Mouse (Mus musculus): ENCODE measurements around the gene Cip2a. TPM values are rescaled to one million over a fixed set of nuclear protein-coding genes. Genes with fewer than 3 reads are reported as not detected.

Gene Cip2a
- polyA plus RNA-seq, 1 experiment from 2014 or later = 11.7 TPM

DNA sequence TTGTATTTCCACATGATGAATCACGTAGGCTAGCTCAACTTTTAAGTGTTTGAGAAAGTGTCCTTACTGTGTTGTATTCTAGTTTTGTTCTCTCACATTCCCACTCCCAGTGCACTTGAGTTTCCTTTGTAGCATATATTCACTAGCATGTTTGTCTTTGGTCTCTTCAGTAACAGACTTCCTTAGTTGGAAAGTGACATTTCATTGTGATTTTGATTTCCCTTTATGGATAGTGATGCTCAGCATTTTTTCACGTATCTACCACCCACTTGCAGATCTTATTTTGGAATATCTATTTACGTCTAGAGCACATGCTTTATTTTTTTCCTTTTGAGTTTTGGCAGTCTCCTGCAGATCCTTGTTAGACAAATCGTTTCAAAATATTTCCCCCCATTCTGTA is 43.8 kb downstream of the Cip2a start:
- TF ChIP-seq CTCF (IDR thresholded peaks at IDR 0.05; ENCODE audit: low read depth) = no peak
- H3K9me3 ChIP-seq (replicated peaks; ENCODE audit: low read length) = no peaks in the 10 kb centered on the region
- ATAC-seq (replicated peaks; ENCODE audit: low FRiP score, low read depth) (no peak), DNase-seq (ENCODE audit: low spot score) (no peak)
- no peak overlapping the region for H3K4me3 ChIP-seq (replicated peaks; ENCODE audit: low read depth, low read length)
- H3K4me1 ChIP-seq (replicated peaks; ENCODE audit: insufficient read depth, low read length) = no peaks in the 10 kb centered on the region
- H3K27me3 ChIP-seq (ENCODE audit: insufficient read depth, low read length) = no peaks in the 10 kb centered on the region
- H3K9ac ChIP-seq (ENCODE audit: low read depth, low read length) = no peak overlapping the region
- 82% methylated on average over 4 of the region's 4 CpGs for WGBS
- no peak overlapping the region for H3K27ac ChIP-seq
- H3K36me3 ChIP-seq (ENCODE audit: insufficient read depth, low read length) = no peaks in the 10 kb centered on the region
- no peak overlapping the region for H3K4me2 ChIP-seq (ENCODE audit: low read length)

DNA sequence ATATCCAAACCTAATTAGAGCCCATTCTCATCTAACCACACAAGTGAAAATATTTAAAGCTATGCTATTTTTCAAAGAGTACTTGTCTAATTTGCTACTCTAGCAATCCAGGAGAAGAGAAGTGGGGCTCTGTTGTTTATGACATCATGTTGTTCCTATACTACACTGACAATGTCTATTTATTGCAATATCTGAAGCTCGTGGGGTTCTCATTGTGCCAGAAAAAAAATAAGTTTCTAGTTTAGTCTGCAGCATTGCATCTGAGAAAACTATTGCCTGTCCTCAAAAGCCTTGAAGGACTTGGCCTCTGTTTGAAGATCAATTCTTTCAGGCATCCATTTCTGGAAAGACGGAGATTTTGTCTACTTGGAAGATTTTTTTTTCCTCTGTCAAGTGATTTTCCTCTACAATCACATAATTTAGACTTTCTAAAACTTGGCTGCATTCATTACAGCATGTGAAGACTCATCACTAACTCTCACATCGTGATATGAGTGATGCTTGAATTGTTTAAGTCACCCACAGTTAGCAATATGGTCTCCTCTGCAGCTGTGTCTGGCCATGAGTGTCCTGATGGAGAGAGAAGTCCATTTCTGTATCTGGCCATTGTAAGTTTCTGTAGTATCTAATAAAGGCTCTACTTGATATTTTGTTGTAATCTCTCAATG is 46.7 kb downstream of the Cip2a start:
- no peak overlapping the region for H3K27ac ChIP-seq
- H3K9ac ChIP-seq (ENCODE audit: low read depth, low read length) = no peak overlapping the region
- no peak for DNase-seq (ENCODE audit: low spot score)
- no peak overlapping the region for H3K4me3 ChIP-seq (replicated peaks; ENCODE audit: low read depth, low read length)
- H3K4me1 ChIP-seq (replicated peaks; ENCODE audit: insufficient read depth, low read length) = no peaks in the 10 kb centered on the region
- H3K4me2 ChIP-seq (ENCODE audit: low read length) = no peak overlapping the region
- WGBS = 76% methylated on average over 3 of the region's 3 CpGs
- ATAC-seq (replicated peaks; ENCODE audit: low FRiP score, low read depth) = no peak
- no peaks in the 10 kb centered on the region for H3K9me3 ChIP-seq (replicated peaks; ENCODE audit: low read length)
- H3K27me3 ChIP-seq (ENCODE audit: insufficient read depth, low read length) = no peaks in the 10 kb centered on the region
- TF ChIP-seq CTCF (IDR thresholded peaks at IDR 0.05; ENCODE audit: low read depth) = no peak
- no peaks in the 10 kb centered on the region for H3K36me3 ChIP-seq (ENCODE audit: insufficient read depth, low read length)

DNA sequence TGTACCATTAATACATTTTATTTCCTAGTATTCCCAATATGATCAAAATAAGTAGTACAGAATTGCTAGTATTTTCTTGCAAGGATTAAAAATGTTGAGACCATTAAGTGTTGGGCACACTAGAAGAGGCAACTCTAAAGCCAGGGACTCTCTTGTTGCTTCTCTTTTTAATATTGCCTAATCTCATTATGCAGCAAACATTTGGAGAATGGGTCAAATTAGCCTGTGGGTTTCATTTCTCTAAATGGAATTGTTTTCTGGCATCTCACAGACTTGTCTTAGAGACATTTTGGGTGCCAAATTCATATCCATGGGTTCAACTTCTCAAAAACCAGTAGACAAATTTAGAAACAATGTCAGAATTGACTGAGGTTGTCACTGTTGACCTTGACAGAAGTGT is 55.2 kb downstream of the Cip2a start:
- ATAC-seq (replicated peaks; ENCODE audit: low FRiP score, low read depth) (no peak), DNase-seq (ENCODE audit: low spot score) (no peak)
- no peak for TF ChIP-seq CTCF (IDR thresholded peaks at IDR 0.05; ENCODE audit: low read depth)
- Histone ChIP-seq H3K9me3 (replicated peaks; ENCODE audit: low read length) (no peaks in the 10 kb centered on the region), H3K36me3 (ENCODE audit: insufficient read depth, low read length) (no peaks in the 10 kb centered on the region), H3K9ac (ENCODE audit: low read depth, low read length) (no peak overlapping the region), H3K4me2 (ENCODE audit: low read length) (no peak overlapping the region), H3K27me3 (ENCODE audit: insufficient read depth, low read length) (no peaks in the 10 kb centered on the region), H3K4me3 (replicated peaks; ENCODE audit: low read depth, low read length) (no peak overlapping the region), H3K4me1 (replicated peaks; ENCODE audit: insufficient read depth, low read length) (no peaks in the 10 kb centered on the region), H3K27ac (no peak overlapping the region)

DNA sequence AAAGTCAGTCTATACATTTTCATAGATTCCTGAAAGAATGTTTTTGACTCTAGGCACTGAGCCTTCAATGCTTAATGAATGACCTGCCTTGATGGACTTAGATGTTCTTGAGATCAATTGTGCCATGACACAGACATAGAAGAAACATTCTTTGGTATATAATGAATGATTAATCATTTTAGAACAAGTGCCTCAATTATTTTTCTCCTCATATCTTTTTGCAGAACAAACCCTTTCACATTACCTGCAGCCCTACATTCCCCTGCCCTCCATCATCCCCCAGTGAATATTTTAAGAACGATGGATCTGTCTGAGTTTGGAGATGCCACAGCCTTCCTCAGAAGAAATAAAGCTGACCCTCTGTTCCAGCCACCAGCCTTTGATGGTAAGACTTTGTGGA is 63.2 kb downstream of the Cip2a start, which contains the start of gene Myh15:
Myh15 (plus strand) TSS at position 301 of the 400 bp plus-strand sequence.
- DNase-seq (ENCODE audit: low spot score) = no peak
- Histone ChIP-seq H3K27ac (no peak within 1 kb of the TSS), H3K27me3 (ENCODE audit: insufficient read depth, low read length) (no peaks in the 10 kb centered on the region), H3K36me3 (ENCODE audit: insufficient read depth, low read length) (no peaks in the 10 kb centered on the region), H3K4me3 (replicated peaks; ENCODE audit: low read depth, low read length) (no peak within 1 kb of the TSS), H3K4me1 (replicated peaks; ENCODE audit: insufficient read depth, low read length) (no peaks in the 10 kb centered on the region), H3K4me2 (ENCODE audit: low read length) (no peak within 1 kb of the TSS), H3K9ac (ENCODE audit: low read depth, low read length) (no peak within 1 kb of the TSS), H3K9me3 (replicated peaks; ENCODE audit: low read length) (no peaks in the 10 kb centered on the region)
- no peak for ATAC-seq (replicated peaks; ENCODE audit: low FRiP score, low read depth)
- 91% methylated on average over 1 of the region's 1 CpGs for WGBS
- TF ChIP-seq CTCF (IDR thresholded peaks at IDR 0.05; ENCODE audit: low read depth) = no peak

Other genes starting within 250 kb of the Cip2a start
- not detected in 2 replicates for gene Trat1, start 222.2 kb upstream of the Cip2a start, polyA plus RNA-seq (2015; fragmentation: Nextera tagmentation; extraction: Ambion mirVana)
- gene Retnlb, start 177.3 kb upstream of the Cip2a start, polyA plus RNA-seq (2015; fragmentation: Nextera tagmentation; extraction: Ambion mirVana) = not detected in 2 replicates
- not detected in 2 replicates for gene Retnla, start 151.6 kb upstream of the Cip2a start, polyA plus RNA-seq (2015; fragmentation: Nextera tagmentation; extraction: Ambion mirVana)
- gene Retnlg, start 121.6 kb upstream of the Cip2a start, polyA plus RNA-seq (2015; fragmentation: Nextera tagmentation; extraction: Ambion mirVana) = 9.4 and 11.8 TPM in 2 replicates
- gene Dzip3, start within 50 bp of the Cip2a start, polyA plus RNA-seq (2015; fragmentation: Nextera tagmentation; extraction: Ambion mirVana) = 17.5 and 18.2 TPM in 2 replicates
- gene Myh15, start 63.3 kb downstream of the Cip2a start, polyA plus RNA-seq (2015; fragmentation: Nextera tagmentation; extraction: Ambion mirVana) = not detected in 2 replicates

Measured in kidney, postnatal 0 days (tissue).